Mouse (Mus musculus) liver, postnatal 0 days (tissue): ENCODE measurements around the gene Epha4.

ENCODE experiments used
- CTCF ChIP-seq: sonication (generic); IDR thresholded peaks from 2 replicates; pipeline ENCODE4 v1.5.1; 2016; ENCODE audit warnings: antibody characterized with exemption, low read depth
- EP300 ChIP-seq: IDR thresholded peaks from 2 replicates; pipeline ENCODE4 v1.6.1; 2016; ENCODE audit warnings: antibody characterized with exemption, low read depth, mild to moderate bottlenecking

GRCm38 (mm10) chr1:77471037-77471436, 43.9 kb downstream of the Epha4 start:
- TF ChIP-seq CTCF (no peak), EP300 (no peak)
